Comparison of ENCODE assay signal across 9 mouse cellular contexts in the genomic region with DNA sequence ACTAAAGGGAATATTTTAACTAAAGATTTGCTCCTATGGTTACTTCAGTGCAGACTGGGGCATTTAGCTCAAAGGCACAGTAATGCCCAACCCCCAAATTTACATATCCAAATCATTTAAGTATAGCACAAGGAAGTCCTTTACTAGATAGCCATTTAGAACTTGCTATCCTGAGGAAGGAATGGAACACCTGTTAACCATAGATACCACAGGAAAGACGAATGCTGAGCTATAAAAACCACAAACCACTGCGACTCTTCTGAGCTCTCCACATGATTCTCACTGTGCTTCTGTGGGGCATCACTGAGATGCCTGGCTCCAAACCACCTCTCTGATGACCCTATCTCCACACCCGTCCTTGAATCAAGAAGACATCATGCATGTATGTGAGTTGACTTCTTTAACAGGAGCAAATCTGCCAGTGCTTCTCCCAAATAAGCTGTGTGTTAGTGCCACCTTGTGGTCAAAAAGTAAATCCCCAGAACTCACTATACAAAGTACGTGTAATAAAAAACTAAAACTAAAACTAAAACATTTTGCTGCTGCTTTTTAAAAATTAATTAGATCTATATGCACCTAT. TPM values are rescaled to one million over a fixed set of nuclear protein-coding genes. Genes with fewer than 3 reads are reported as not detected.
DNase-seq lines count a peak whose midpoint lies in the region; ATAC-seq lines count a peak whose summit lies in the region.
"Had no signal": no experiment of that assay in that cellular context is flagged by ENCODE, and none has a peak within 500 bp of the region (broad histone marks: within the 10 kb centered on the region; RNA-seq: fewer than 3 reads in every experiment).

No protein-coding gene starts in this region.

- no peak overlapping the region for H3K9ac ChIP-seq in forebrain, embryonic 16.5 days (replicated peaks; ENCODE audit: low read depth, low read length)

- peak; percentile 25 for DNase-seq in gastrocnemius, adult 18-20 months (ENCODE audit: low spot score)
- DNase-seq in gastrocnemius, postnatal 10 days = no peak
- peak; percentile 75 for DNase-seq in A20 (ENCODE audit: low read depth, low spot score)
- DNase-seq in brain, adult 2 months (ENCODE audit: low read depth, low spot score) = peak; percentile 75
- peak; percentile 32 for DNase-seq in large intestine, adult 2 months (ENCODE audit: low read depth, low spot score)
- peak; percentile 81 for DNase-seq in splenic B cell, adult 2 months (ENCODE audit: low read depth, low spot score)

- no peak overlapping the region for H3K4me2 ChIP-seq in forebrain, embryonic 16.5 days (ENCODE audit: low read length)

- H3K4me1 ChIP-seq in forebrain, embryonic 16.5 days (replicated peaks; ENCODE audit: control insufficient read depth, insufficient read depth, low read length) = no peaks in the 10 kb centered on the region

- no peaks in the 10 kb centered on the region for H3K9me3 ChIP-seq in forebrain, embryonic 16.5 days (ENCODE audit: control insufficient read depth, low read length)

- no peaks in the 10 kb centered on the region for H3K36me3 ChIP-seq in forebrain, embryonic 16.5 days (ENCODE audit: control insufficient read depth, insufficient read depth)
- no peaks in the 10 kb centered on the region for H3K36me3 ChIP-seq in splenic B cell, adult 2 months (ENCODE audit: control insufficient read depth, insufficient read depth, low read length, poor library complexity, severe bottlenecking)

- H3K4me3 ChIP-seq in forebrain, embryonic 16.5 days (replicated peaks; ENCODE audit: low read length) = no peak overlapping the region

- no peaks in the 10 kb centered on the region for H3K27me3 ChIP-seq in forebrain, embryonic 16.5 days (replicated peaks; ENCODE audit: control insufficient read depth, insufficient read depth, low read length)
- no peaks in the 10 kb centered on the region for H3K27me3 ChIP-seq in splenic B cell, adult 2 months (ENCODE audit: control insufficient read depth, insufficient read depth, low read length, poor library complexity, severe bottlenecking)

- WGBS in forebrain, embryonic 16.5 days = 40% methylated on average over 4 of the region's 4 CpGs
- WGBS in large intestine, adult 2 months = 22% methylated on average over 4 of the region's 4 CpGs

- ATAC-seq in forebrain, embryonic 16.5 days = peak; percentile 70
- ATAC-seq in megakaryocyte-erythroid progenitor cell, adult 5-6 weeks (replicated peaks; ENCODE audit: low FRiP score, low TSS enrichment, poor library complexity, severe bottlenecking) = peak; percentile 80

- H3K27ac ChIP-seq in forebrain, embryonic 16.5 days (ENCODE audit: low read length) = no peak overlapping the region

RNA-seq across cellular contexts. Expression of a gene that starts 10.8 kb away (rescaled TPM):
- 1 to 10 TPM; 4.5 to 5.0 TPM for total RNA-seq in gastrocnemius, adult 18-20 months (2021)
- 1 to 10 TPM; 5.5 to 6.7 TPM for total RNA-seq in gastrocnemius, postnatal 10 days (2021)
- 12.7 TPM in 2 replicates for polyA plus RNA-seq in forebrain, embryonic 16.5 days (2015; fragmentation: Nextera tagmentation; extraction: Ambion mirVana)
- polyA plus RNA-seq in large intestine, adult 2 months (2012; rRNA removed) = 1.2 and 1.5 TPM in 2 replicates
- 26.4 and 27.7 TPM in 2 replicates for total RNA-seq in megakaryocyte-erythroid progenitor cell, adult 5-6 weeks (2014; fragmentation: Nextera tagmentation)
- total RNA-seq in megakaryocyte-erythroid progenitor cell, adult 5-6 weeks (2017) = 57.8 and 77.9 TPM in 2 replicates

RNA-seq across cellular contexts. Expression of a gene that starts 14.5 kb away (rescaled TPM):
- total RNA-seq in gastrocnemius, adult 18-20 months (2021) = not detected
- not detected for total RNA-seq in gastrocnemius, postnatal 10 days (2021)
- 0.04 TPM in 1 of 2 replicates, not detected in the other for polyA plus RNA-seq in forebrain, embryonic 16.5 days (2015; fragmentation: Nextera tagmentation; extraction: Ambion mirVana)
- polyA plus RNA-seq in large intestine, adult 2 months (2012; rRNA removed) = not detected in 2 replicates
- not detected in 2 replicates for total RNA-seq in megakaryocyte-erythroid progenitor cell, adult 5-6 weeks (2014; fragmentation: Nextera tagmentation)
- total RNA-seq in megakaryocyte-erythroid progenitor cell, adult 5-6 weeks (2017) = not detected in 2 replicates
- polyA plus RNA-seq: heart, embryonic 16.5 days had no signal
